Mouse (Mus musculus) kidney, adult 2 months (tissue): ENCODE data around the gene Rptor. TPM values are rescaled to one million over a fixed set of nuclear protein-coding genes. Genes with fewer than 3 reads are reported as not detected.
A peak's percentile ranks its signal among the peaks of the same experiment; 100 is the strongest.

Experiments
- DNase-seq: peaks from one replicate; pipeline ENCODE4 v3.0.0; 2021
- H3K27ac ChIP-seq: fragments of 200-500 bp; 2 replicates; pipeline ENCODE4 v1.5.1; 2012; ENCODE audit warnings: low read depth, low read length, control low read depth, inconsistent platforms; ENCODE audit not compliant: insufficient read depth
- H3K27me3 ChIP-seq: fragments of 200-500 bp; replicated peaks from 2 replicates; pipeline ENCODE4 v1.6.1; 2012; ENCODE audit warnings: mild to moderate bottlenecking, moderate library complexity, low read length, inconsistent platforms; ENCODE audit not compliant: control insufficient read depth, insufficient read depth
- H3K36me3 ChIP-seq: fragments of 200-500 bp; 2 replicates; pipeline ENCODE4 v1.6.1; 2012; ENCODE audit warnings: mild to moderate bottlenecking, moderate library complexity, low read length, inconsistent platforms; ENCODE audit not compliant: control insufficient read depth, insufficient read depth
- H3K4me1 ChIP-seq: fragments of 200-500 bp; 2 replicates; pipeline ENCODE4 v1.6.1; 2011; ENCODE audit warnings: low read length; ENCODE audit not compliant: control insufficient read depth, insufficient read depth
- H3K4me3 ChIP-seq: fragments of 200-500 bp; 2 replicates; pipeline ENCODE4 v1.5.1; 2011; ENCODE audit warnings: mild to moderate bottlenecking, low read depth, low read length, control low read depth; ENCODE audit not compliant: insufficient read depth
- CTCF ChIP-seq: fragments of 200-500 bp; conservative IDR thresholded peaks from 2 replicates; pipeline ENCODE4 v1.5.1; 2011; ENCODE audit warnings: low read depth, mild to moderate bottlenecking, control low read depth, low read length, moderate library complexity, mixed read lengths; ENCODE audit not compliant: insufficient read depth, insufficient read length
- POLR2A ChIP-seq: fragments of 200-500 bp; IDR thresholded peaks from one replicate; pipeline ENCODE4 v1.6.1; 2011; ENCODE audit warnings: low read depth, low read length, control low read depth
- WGBS: fragments of 180-500 bp; shearing (Covaris S2); methylation state at CpG from one replicate; pipeline ENCODE4 v1.1.7; 2018; 5-methylcytosine and 5-hydroxymethylcytosine counted together
- polyA plus RNA-seq: library from polyadenylated mRNA; depleted of rRNA; stranded (reverse); fragments of >200 nt; gene quantifications from 2 replicates; pipeline ENCODE4 v1.2.3, GENCODE M21; 2012

Gene Rptor
- polyA plus RNA-seq, 1 experiment = 20.7 TPM

GRCm38 (mm10) chr11:119624401-119624800 is 21.7 kb downstream of the Rptor start:
- DNase-seq = peak; percentile 65
- 37% methylated on average over 4 of the region's 4 CpGs for WGBS
- no peaks in the 10 kb centered on the region for H3K27me3 ChIP-seq
- peaks cover 12% of the 10 kb centered on the region for H3K4me1 ChIP-seq
- no peak overlapping the region for H3K27ac ChIP-seq
- H3K4me3 ChIP-seq = no peak overlapping the region
- H3K36me3 ChIP-seq = no peaks in the 10 kb centered on the region
- TF ChIP-seq POLR2A (no peak), CTCF (no peak)

DNA sequence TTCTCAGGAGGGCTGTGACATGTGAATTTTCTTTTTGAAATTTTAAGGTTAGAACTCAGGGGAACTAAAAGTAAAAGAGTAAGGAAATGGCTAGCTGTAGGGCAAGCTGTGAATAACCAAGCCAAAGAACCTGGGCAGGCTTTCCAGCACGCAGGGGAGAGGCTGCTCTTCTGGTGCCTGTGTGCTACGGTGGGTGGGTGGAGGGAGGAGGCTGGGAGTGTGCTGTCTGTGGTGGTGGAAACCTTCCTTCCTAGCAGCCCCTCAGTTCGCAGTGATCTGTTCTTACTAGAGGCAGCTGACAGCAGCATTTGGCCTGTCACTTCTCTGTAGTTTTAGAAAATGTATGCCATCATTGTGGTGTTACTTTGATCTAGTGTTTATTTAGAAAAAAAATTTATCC is 22.2 kb downstream of the Rptor start:
- Histone ChIP-seq H3K27me3 (no peaks in the 10 kb centered on the region), H3K36me3 (no peaks in the 10 kb centered on the region), H3K4me1 (peaks cover 12% of the 10 kb centered on the region), H3K4me3 (no peak overlapping the region), H3K27ac (no peak overlapping the region)
- TF ChIP-seq CTCF = no peak
- no peak for TF ChIP-seq POLR2A
- 32% methylated on average over 3 of the region's 3 CpGs for WGBS
- DNase-seq = no peak

DNA sequence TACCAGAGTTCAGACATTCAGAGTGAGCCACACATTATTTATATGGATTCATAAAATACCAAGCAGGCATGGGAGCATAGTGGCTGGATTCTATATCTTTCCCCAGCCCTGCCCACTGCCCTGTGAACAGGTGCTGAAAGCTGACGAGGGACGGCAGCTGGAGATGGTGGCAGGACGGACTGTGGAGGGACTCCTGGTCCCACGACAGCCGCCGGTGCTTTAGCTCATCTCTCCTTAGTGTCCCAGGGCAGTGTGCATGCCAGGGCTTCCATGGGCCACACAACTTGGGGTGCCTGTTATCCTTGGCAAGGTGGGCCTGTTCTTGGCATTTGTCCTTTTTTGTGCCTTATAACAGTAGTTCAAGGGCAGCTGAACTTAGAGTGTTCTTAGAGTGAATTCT is 22.8 kb downstream of the Rptor start:
- 68% methylated on average over 6 of the region's 6 CpGs for WGBS
- TF ChIP-seq POLR2A (no peak), CTCF (no peak)
- Histone ChIP-seq H3K4me3 (no peak overlapping the region), H3K27me3 (no peaks in the 10 kb centered on the region), H3K27ac (no peak overlapping the region), H3K36me3 (no peaks in the 10 kb centered on the region), H3K4me1 (peaks cover 10% of the 10 kb centered on the region)
- DNase-seq = no peak

DNA sequence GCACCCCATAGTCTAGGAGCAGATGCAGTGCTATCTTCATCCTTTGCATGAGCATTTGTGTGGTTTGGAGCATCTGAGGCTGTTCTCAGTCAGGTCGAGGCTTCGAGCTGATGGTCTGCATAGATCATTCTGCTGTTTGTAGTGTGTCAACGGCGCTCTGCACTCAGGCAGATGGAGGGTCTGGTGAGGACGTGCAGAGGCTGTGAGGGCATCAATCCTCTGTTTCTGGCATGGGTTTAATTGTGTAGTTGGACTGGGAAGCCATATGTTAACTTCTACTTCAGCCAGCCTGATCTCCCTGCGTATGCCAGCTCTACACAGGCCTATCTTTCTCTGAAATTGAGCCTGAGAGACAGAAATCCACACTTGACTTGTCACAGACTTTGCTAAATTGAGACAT is 23.2 kb downstream of the Rptor start:
- no peak for TF ChIP-seq CTCF
- no peak for TF ChIP-seq POLR2A
- Histone ChIP-seq H3K36me3 (no peaks in the 10 kb centered on the region), H3K27me3 (no peaks in the 10 kb centered on the region), H3K4me3 (no peak overlapping the region), H3K4me1 (peaks cover 8% of the 10 kb centered on the region; the same call in 1 of the 2 replicates), H3K27ac (no peak overlapping the region)
- DNase-seq = no peak
- 69% methylated on average over 6 of the region's 6 CpGs for WGBS

DNA sequence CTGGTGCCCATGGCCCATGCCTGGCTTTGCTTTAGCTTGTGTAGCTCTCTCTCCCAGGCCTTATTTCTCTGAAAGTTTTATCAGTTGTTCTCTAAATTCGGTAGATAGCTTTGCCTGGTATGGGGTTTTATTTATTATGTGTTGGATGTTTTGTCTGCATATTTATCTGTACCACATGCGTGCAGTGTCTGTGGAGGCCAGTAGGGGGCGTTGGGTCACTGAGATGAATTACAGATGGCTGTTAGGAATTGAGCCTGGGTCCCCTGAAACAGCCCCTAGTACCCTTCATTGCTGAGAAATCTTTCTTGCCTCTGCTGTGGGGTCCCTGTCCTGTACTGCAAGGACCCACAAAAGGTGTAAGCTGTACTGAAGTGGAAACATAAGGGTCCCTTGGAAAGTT is 24.5 kb downstream of the Rptor start:
- no peak for TF ChIP-seq POLR2A
- TF ChIP-seq CTCF = peak; percentile 24; the same call in 1 of the 2 replicates
- Histone ChIP-seq H3K27ac (no peak overlapping the region), H3K27me3 (no peaks in the 10 kb centered on the region), H3K36me3 (no peaks in the 10 kb centered on the region), H3K4me3 (no peak overlapping the region), H3K4me1 (no peaks in the 10 kb centered on the region; the same call in 1 of the 2 replicates)
- WGBS = 70% methylated on average over 3 of the region's 3 CpGs
- no peak for DNase-seq

- no peak for TF ChIP-seq POLR2A
- no peak for TF ChIP-seq CTCF
- WGBS = 59% methylated on average over 3 of the region's 3 CpGs
- H3K4me3 ChIP-seq = no peak overlapping the region
Observed at GRCm38 (mm10) chr11:119629072-119629471, 26.4 kb downstream of the Rptor start.

GRCm38 (mm10) chr11:119630329-119630728 is 27.6 kb downstream of the Rptor start:
- Histone ChIP-seq H3K27ac (no peak overlapping the region), H3K36me3 (no peaks in the 10 kb centered on the region), H3K4me1 (no peaks in the 10 kb centered on the region; the same call in 1 of the 2 replicates), H3K27me3 (no peaks in the 10 kb centered on the region), H3K4me3 (no peak overlapping the region)
- WGBS = 77% methylated on average over 5 of the region's 5 CpGs
- no peak for TF ChIP-seq CTCF
- no peak for TF ChIP-seq POLR2A
- DNase-seq = no peak

More at GRCm38 (mm10) chr11:119629072-119629471, 26.4 kb downstream of the Rptor start:
- Histone ChIP-seq H3K36me3 (no peaks in the 10 kb centered on the region), H3K27ac (no peak overlapping the region), H3K27me3 (no peaks in the 10 kb centered on the region), H3K4me1 (no peaks in the 10 kb centered on the region; the same call in 1 of the 2 replicates)
- DNase-seq = no peak

GRCm38 (mm10) chr11:119631222-119631870 is 28.6 kb downstream of the Rptor start:
- 61% methylated on average over 3 of the region's 3 CpGs for WGBS
- TF ChIP-seq POLR2A = no peak
- TF ChIP-seq CTCF = no peak

More at GRCm38 (mm10) chr11:119631222-119631870, 28.6 kb downstream of the Rptor start:
- H3K4me1 ChIP-seq = no peaks in the 10 kb centered on the region; the same call in 1 of the 2 replicates
- H3K36me3 ChIP-seq = no peaks in the 10 kb centered on the region
- no peak overlapping the region for H3K27ac ChIP-seq
- H3K4me3 ChIP-seq = no peak overlapping the region
- H3K27me3 ChIP-seq = no peaks in the 10 kb centered on the region
- DNase-seq = no peak
